Mouse (Mus musculus): Measurements from ENCODE around the gene Slc10a7. TPM values are rescaled to one million over a fixed set of nuclear protein-coding genes. Genes with fewer than 3 reads are reported as not detected.

Gene Slc10a7
- polyA plus RNA-seq, 1 experiment: 3.5 TPM

DNA sequence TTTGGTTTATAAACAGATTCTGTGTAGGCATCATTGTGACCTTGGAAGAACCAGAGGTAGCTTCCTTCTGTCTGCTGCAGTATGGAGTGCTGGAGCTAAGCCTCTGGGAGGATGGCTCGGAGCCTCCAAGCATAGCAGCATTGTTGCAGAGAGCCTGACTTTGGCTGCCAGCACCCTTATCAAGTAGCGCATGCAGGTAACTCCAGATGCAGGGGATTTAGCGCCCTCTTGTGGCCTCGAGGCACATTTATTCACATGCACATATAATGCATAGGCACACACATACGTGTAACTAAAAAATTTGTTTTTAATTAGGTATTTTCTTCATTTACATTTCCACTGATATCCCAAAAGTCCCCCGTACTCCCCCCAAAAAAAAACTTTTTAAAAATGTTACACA lies 52.5 kb downstream of the Slc10a7 start:
- no peak overlapping the region for H3K4me3 ChIP-seq

DNA sequence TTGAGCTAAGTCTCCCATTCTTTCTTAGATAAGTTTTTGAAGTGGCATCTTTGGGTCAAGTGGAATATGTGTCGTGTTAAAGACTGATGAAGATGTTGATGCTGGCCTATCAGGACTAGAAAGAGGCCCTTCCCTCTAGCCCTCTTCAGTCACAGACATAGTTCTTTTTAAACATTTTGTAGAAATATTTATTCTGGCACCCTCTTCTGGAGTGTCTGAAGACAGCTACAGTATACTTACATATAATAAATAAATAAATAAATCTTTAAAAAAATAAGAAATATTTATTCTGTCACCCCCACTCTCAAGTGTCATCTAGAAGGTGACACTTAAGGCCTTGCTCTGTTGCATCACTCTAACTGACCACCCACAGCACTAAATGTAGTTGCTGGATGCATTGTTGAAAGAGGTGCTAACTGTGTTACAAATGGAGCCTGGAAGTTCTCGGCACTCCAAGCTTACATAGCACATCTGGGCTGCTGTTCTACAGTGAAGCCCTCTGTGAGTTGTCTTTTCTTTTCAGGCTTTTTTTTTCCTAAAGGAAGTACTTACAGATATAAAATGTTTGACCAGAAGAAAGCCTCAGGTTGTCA lies 54.4 kb downstream of the Slc10a7 start:
- Histone ChIP-seq H3ac (ENCODE audit: control insufficient read depth, insufficient read length) (no peak overlapping the region), H3K4me2 (ENCODE audit: low read depth) (no peak overlapping the region), H3K4me3 (no peak overlapping the region), H3K79me2 (ENCODE audit: control insufficient read depth, insufficient read depth) (no peaks in the 10 kb centered on the region), H3K27me3 (ENCODE audit: control insufficient read depth, insufficient read depth, insufficient read length) (no peaks in the 10 kb centered on the region), H3K36me3 (ENCODE audit: control insufficient read depth, insufficient read depth) (no peaks in the 10 kb centered on the region)
- TF ChIP-seq POLR2AphosphoS2 (IDR thresholded peaks at IDR 0.05; ENCODE audit: insufficient read length, low read depth) (no peak), MYOD1 (IDR thresholded peaks at IDR 0.05; ENCODE audit: control insufficient read depth in 1 of 3, insufficient read length in 2 of 3, low read depth in 2 of 3) (no peak), MAX (IDR thresholded peaks at IDR 0.05; ENCODE audit: low read depth) (no peak), E2F4 (IDR thresholded peaks at IDR 0.05; ENCODE audit: insufficient read depth) (no peak), TCF12 (IDR thresholded peaks at IDR 0.05; ENCODE audit: insufficient read depth, poor library complexity, severe bottlenecking) (no peak), POLR2A (IDR thresholded peaks at IDR 0.05; ENCODE audit: insufficient read length, low read depth) (no peak), USF1 (IDR thresholded peaks at IDR 0.05; ENCODE audit: low read depth) (no peak), SRF (IDR thresholded peaks at IDR 0.05; ENCODE audit: control insufficient read depth, insufficient read length, low read depth) (no peak), TCF3 (IDR thresholded peaks at IDR 0.05; ENCODE audit: insufficient read length, low read depth) (no peak), CEBPB (IDR thresholded peaks at IDR 0.05; ENCODE audit: insufficient read depth, poor library complexity, severe bottlenecking) (no peak), MYOG (IDR thresholded peaks at IDR 0.05; ENCODE audit: control insufficient read depth in 1 of 3, insufficient read depth in 1 of 3, insufficient read length in 2 of 3, low read depth in 2 of 3) (no peak), REST (IDR thresholded peaks at IDR 0.05; ENCODE audit: insufficient read depth, insufficient read length) (no peak)

More for the DNA sequence above, 52.5 kb downstream of the Slc10a7 start:
- H3ac ChIP-seq (ENCODE audit: control insufficient read depth, insufficient read length): no peak overlapping the region
- H3K36me3 ChIP-seq (ENCODE audit: control insufficient read depth, insufficient read depth): no peaks in the 10 kb centered on the region
- no peaks in the 10 kb centered on the region for H3K27me3 ChIP-seq (ENCODE audit: control insufficient read depth, insufficient read depth, insufficient read length)
- H3K4me2 ChIP-seq (ENCODE audit: low read depth): no peak overlapping the region
- TF ChIP-seq E2F4 (IDR thresholded peaks at IDR 0.05; ENCODE audit: insufficient read depth) (no peak), MYOD1 (IDR thresholded peaks at IDR 0.05; ENCODE audit: control insufficient read depth in 1 of 3, insufficient read length in 2 of 3, low read depth in 2 of 3) (no peak), REST (IDR thresholded peaks at IDR 0.05; ENCODE audit: insufficient read depth, insufficient read length) (no peak), SRF (IDR thresholded peaks at IDR 0.05; ENCODE audit: control insufficient read depth, insufficient read length, low read depth) (no peak), POLR2A (IDR thresholded peaks at IDR 0.05; ENCODE audit: insufficient read length, low read depth) (no peak), CEBPB (IDR thresholded peaks at IDR 0.05; ENCODE audit: insufficient read depth, poor library complexity, severe bottlenecking) (no peak), TCF3 (IDR thresholded peaks at IDR 0.05; ENCODE audit: insufficient read length, low read depth) (no peak), USF1 (IDR thresholded peaks at IDR 0.05; ENCODE audit: low read depth) (no peak), TCF12 (IDR thresholded peaks at IDR 0.05; ENCODE audit: insufficient read depth, poor library complexity, severe bottlenecking) (no peak)
- no peaks in the 10 kb centered on the region for H3K79me2 ChIP-seq (ENCODE audit: control insufficient read depth, insufficient read depth)

DNA sequence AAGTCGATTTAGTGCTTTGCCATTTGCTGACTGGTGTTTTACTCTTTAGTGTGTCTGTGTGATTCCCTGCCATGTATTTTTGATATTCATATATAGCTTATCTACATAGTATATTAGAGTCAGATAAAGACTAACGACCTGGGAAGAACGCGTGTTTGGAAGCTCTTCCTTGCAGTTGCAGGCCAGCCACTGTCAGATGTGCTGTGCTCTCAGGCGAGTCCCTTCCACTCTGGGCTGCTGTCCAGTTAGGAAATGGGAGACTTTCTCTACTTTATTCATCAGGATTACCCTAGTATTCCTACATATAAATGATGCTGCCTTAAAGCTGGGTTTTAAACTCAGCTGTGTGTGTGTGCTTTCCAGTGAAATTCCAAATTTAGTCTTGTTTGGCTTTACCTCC lies 55.1 kb downstream of the Slc10a7 start:
- TF ChIP-seq MYOG (IDR thresholded peaks at IDR 0.05; ENCODE audit: control insufficient read depth in 1 of 3, insufficient read depth in 1 of 3, insufficient read length in 2 of 3, low read depth in 2 of 3) (no peak), TCF3 (IDR thresholded peaks at IDR 0.05; ENCODE audit: insufficient read length, low read depth) (no peak), USF1 (IDR thresholded peaks at IDR 0.05; ENCODE audit: low read depth) (no peak), CEBPB (IDR thresholded peaks at IDR 0.05; ENCODE audit: insufficient read depth, poor library complexity, severe bottlenecking) (no peak), REST (IDR thresholded peaks at IDR 0.05; ENCODE audit: insufficient read depth, insufficient read length) (no peak), POLR2AphosphoS2 (IDR thresholded peaks at IDR 0.05; ENCODE audit: insufficient read length, low read depth) (no peak), TCF12 (IDR thresholded peaks at IDR 0.05; ENCODE audit: insufficient read depth, poor library complexity, severe bottlenecking) (no peak), POLR2A (IDR thresholded peaks at IDR 0.05; ENCODE audit: insufficient read length, low read depth) (no peak), MAX (IDR thresholded peaks at IDR 0.05; ENCODE audit: low read depth) (no peak), E2F4 (IDR thresholded peaks at IDR 0.05; ENCODE audit: insufficient read depth) (no peak), MYOD1 (IDR thresholded peaks at IDR 0.05; ENCODE audit: control insufficient read depth in 1 of 3, insufficient read length in 2 of 3, low read depth in 2 of 3) (no peak), SRF (IDR thresholded peaks at IDR 0.05; ENCODE audit: control insufficient read depth, insufficient read length, low read depth) (no peak)
- Histone ChIP-seq H3K4me2 (ENCODE audit: low read depth) (no peak overlapping the region), H3K27me3 (ENCODE audit: control insufficient read depth, insufficient read depth, insufficient read length) (no peaks in the 10 kb centered on the region), H3ac (ENCODE audit: control insufficient read depth, insufficient read length) (no peak overlapping the region), H3K36me3 (ENCODE audit: control insufficient read depth, insufficient read depth) (no peaks in the 10 kb centered on the region), H3K4me3 (no peak overlapping the region), H3K79me2 (ENCODE audit: control insufficient read depth, insufficient read depth) (no peaks in the 10 kb centered on the region)

DNA sequence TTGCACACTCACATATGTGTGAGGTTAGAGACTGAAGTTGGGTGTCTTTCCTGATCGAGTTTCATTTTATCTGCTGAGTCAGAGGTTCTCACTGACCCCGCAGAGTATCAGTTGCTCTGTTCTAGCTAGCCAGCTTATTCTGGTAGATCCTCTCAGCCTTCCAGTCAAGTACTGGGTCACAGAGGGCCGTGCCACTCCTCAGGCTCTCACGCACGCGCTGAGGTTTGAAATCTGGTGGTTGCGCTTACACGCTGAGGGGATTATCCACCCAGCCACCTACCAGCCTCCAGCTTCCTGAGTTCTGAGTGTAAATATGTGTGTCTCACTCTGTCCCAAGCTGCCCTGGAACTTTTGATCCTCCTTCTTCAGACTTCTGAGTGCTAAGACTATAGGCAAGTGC lies 59.0 kb downstream of the Slc10a7 start:
- H3K4me3 ChIP-seq: no peak overlapping the region
- no peaks in the 10 kb centered on the region for H3K27me3 ChIP-seq (ENCODE audit: control insufficient read depth, insufficient read depth, insufficient read length)
- TF ChIP-seq TCF3 (IDR thresholded peaks at IDR 0.05; ENCODE audit: insufficient read length, low read depth) (no peak), REST (IDR thresholded peaks at IDR 0.05; ENCODE audit: insufficient read depth, insufficient read length) (no peak), CEBPB (IDR thresholded peaks at IDR 0.05; ENCODE audit: insufficient read depth, poor library complexity, severe bottlenecking) (no peak), POLR2A (IDR thresholded peaks at IDR 0.05; ENCODE audit: insufficient read length, low read depth) (no peak), MAX (IDR thresholded peaks at IDR 0.05; ENCODE audit: low read depth) (no peak), MYOD1 (IDR thresholded peaks at IDR 0.05; ENCODE audit: control insufficient read depth in 1 of 3, insufficient read length in 2 of 3, low read depth in 2 of 3) (no peak), POLR2AphosphoS2 (IDR thresholded peaks at IDR 0.05; ENCODE audit: insufficient read length, low read depth) (no peak), SRF (IDR thresholded peaks at IDR 0.05; ENCODE audit: control insufficient read depth, insufficient read length, low read depth) (no peak), E2F4 (IDR thresholded peaks at IDR 0.05; ENCODE audit: insufficient read depth) (no peak), MYOG (IDR thresholded peaks at IDR 0.05; ENCODE audit: control insufficient read depth in 1 of 3, insufficient read depth in 1 of 3, insufficient read length in 2 of 3, low read depth in 2 of 3) (no peak), TCF12 (IDR thresholded peaks at IDR 0.05; ENCODE audit: insufficient read depth, poor library complexity, severe bottlenecking) (no peak), USF1 (IDR thresholded peaks at IDR 0.05; ENCODE audit: low read depth) (no peak)
- no peaks in the 10 kb centered on the region for H3K79me2 ChIP-seq (ENCODE audit: control insufficient read depth, insufficient read depth)
- H3K4me2 ChIP-seq (ENCODE audit: low read depth): no peak overlapping the region
- H3K36me3 ChIP-seq (ENCODE audit: control insufficient read depth, insufficient read depth): no peaks in the 10 kb centered on the region
- H3ac ChIP-seq (ENCODE audit: control insufficient read depth, insufficient read length): no peak overlapping the region

Measured in myocyte (in vitro differentiated cells).